Mouse (Mus musculus): ENCODE measurements around the gene Btbd10.

The Btbd10 gene

DNA sequence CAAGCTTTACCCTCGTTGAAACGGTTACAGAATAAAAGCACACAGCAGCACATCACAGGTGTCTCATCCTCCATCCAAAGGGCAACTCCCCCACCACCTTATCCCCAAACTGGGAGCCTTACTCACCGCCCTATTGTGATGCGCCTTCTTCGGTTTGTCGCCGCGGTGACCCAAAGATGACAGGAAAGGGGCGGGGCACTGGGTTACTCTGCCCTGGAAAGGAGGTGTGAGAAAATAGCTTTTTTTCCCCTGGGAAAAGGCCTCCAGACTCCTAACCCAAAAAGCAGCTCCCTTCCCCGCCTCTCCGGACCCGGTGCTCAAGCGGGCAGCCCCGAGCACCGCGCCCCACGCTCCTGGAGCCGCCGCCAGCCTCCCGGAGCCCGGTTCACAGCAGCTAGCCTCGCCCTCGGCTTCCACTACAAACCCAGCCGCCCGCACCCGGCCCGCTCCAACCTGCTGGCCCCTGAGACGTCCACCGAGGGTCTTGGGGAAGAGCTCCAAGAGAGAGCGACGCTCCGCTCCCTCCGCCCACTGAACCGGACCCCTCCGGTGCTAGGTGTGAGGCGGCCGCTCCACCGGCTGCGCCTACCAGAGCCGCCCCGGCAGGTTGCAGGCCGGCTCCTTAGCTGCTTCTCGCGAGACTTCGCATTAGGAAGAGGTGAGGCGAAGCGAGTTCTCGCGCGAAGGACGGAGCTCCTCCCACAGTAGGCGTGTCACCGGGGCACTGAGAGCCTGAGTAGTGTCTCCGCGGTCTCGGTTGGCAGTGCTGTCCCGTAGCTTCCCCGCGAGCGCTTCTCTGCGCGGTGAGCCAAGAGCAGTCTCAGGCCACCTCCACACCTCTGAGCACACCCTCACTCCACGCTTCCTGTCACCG lies at the start of gene Btbd10:
TSS of gene Btbd10 (minus strand) at position 647 of the 874 bp plus-strand sequence.
- peak; percentile 100 for DNase-seq

DNA sequence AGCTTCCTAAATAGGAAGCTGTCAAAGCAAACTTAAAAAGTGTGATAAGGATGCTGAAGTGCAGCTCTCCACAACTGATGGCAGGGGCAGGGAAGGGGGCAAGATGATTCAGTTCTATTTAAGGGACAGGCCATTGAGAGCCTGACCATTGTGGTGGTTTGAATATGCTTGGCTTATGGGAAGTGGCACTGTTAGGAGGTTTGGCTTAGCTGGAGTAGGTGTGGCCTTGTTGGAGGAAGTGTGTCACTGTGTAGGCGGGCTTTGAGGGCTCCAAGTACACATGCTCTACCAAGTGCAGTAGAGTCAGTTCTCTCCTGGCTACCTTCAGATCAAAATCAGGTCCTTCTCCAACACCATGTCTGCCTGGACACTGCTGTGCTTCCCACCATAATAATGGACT lies 47.3 kb upstream of the Btbd10 start:
- no peak for DNase-seq

DNA sequence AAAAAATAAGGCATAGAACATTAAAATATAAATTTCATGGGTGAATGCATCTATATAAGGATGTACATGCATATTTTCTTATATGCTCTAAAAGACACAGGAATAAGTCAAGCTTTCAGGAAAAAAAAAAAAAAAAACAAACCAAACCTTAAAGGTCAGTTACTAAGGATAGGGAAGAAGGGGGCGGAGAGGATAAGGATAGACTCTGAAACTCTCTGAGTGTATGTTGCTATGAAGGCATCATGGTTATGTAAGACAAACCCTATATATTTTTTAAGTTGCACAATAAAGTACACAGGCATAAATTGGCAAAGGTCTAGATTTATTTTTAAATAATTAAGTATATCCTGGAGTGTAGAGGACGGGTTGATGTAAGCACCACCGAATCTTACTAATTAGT lies 46.1 kb upstream of the Btbd10 start:
- DNase-seq: no peak

DNA sequence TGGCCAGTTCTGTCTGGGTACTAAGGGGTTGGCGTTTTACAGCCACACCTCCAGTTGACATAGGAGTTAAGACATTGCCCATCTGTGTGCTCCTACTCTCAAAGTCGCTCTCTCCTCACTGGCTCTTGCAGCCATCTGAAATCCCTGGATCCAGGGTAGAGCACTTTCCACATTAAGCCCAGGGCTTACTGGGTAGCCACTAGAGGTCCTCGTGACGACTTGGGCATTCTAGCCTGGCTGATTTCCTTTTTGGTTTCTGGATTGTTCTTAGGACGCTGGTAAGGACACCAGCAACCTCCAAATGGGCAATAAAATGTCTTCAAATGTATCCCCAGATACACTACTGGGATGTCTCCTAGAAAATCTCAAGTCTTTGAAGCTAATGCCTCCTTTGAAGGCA lies 39.5 kb upstream of the Btbd10 start:
- DNase-seq: peak; percentile 3

DNA sequence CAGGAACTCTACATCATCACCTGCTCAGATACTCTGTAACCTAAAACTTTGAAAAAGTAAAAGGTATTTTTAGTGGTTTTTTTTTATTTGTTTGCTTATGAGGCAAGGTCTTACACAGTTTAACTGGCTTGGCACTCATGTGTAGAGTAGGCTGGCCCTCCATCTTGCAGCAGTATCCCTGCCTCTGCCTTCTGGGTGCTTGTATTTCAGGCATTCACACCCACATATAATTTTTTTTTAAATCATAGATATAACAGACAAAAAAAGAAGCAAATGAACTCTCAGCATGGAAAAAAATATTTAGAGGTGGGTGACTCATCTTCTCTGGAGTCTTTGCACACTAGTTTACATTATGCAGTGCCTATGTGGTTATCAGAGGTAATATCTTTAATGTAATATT lies 28.9 kb upstream of the Btbd10 start:
- DNase-seq: no peak

DNA sequence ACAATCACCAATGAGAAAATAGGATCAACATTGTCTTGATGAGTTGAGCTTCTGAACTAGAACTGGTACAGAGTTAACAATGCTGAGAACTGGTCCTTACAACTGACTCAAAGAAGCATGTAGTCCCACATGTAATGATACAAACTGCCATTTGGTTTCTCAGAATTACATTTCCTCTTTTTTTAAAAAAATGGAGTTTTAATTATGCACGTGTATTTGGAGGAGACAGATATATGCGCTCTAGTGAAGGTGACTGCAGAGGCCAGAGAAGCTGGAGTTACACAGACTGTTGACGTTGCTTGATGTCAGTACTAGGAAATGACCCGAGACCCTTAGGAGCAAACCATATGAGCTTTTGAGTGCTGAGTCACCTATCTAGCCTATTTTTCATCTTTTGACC lies 27.5 kb upstream of the Btbd10 start:
- no peak for DNase-seq

DNA sequence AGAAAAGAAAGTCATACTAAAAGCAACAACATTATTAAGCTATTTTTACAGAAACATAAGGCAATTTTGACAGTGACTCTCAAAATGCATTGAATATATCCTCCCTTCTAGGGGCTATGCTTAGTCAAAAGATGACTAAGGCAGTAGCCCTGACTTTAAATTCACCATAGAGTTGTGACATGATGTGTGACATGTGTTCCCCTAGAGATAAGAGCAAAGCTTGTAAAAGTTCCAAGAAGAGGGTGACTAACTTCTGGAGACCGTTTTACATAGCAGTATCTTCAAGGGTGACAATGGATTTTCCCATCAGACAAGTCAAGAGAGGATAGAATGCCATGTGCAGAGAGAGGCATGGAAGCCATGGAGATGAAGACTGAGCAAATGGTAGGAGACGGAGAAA lies 22.4 kb upstream of the Btbd10 start:
- DNase-seq: no peak

DNA sequence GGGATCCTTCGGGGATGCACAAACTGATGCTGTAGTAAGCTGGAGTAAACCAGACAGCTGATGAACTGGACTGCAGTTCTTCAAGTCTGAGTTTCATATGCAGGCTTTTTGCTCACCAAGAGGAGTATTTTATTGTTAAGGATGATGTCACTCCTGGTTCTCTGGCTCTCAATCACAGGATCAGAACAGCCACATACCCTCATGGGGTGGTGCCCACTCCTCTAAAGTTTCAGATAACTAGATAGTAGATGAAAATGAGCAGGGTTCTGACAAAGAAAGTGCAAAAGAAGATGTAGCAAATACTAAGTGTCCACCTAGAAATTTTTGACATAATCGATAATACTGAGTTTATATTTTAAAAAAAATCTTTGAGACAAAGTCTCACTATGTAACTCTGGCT lies 19.3 kb upstream of the Btbd10 start, which contains the start of gene Pth:
TSS of gene Pth (minus strand) at position 101 of the 400 bp plus-strand sequence.
- no peak for DNase-seq

DNA sequence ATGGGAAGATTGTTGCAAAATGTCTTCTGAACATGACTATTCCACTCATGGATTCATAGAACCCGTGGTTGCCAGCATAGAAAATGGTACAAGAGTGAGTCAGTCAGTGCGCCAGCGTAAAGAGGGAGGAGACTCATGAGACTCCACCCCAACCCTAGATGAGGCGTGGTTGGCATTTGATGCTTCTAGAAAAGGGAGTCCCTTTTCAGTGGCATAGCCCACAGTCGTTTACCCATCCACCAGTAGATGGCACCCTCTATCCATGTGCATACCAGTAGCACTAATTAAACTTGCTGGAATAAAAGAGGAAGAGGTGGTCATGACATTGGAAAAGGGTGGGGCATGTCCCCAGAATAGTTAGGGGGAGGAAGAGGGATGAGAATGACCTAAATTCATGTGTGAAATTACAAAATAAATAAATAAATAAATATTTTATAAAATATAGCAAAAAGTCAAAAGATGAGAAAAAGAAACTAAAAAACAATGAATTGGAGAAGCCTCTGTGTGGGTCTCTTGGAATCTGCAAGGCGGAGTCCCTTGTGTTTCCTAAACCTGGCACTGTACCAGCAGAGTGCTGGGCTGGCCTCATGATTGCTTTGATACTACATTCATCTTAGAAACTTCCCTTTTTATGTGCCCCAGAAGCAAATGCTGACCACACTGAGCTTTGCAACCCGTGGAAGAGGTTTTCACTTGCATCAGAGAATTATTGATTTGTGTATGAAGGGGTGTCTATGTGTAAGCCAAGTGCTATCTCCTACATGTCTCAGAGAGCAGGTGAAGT lies 8.9 kb upstream of the Btbd10 start:
- DNase-seq: peak; percentile 92

DNA sequence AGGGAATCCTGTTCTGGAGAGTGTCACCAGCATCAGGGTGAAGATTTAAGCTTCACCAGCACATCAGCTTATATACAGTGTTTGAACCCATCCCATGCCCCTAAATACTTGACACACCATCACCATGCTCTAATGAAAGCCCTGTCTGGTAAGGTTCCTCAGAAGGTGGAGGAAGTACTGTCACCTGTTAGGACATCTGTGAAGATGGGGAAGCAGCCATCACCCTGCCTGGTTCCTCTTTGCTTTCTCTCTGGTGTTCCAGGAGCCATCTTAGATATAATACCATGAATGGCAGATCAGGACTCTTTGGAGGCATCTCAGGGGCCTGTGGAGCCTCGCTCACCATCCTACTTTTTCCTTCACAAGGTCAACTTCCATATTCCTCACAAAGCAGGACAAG lies 3.5 kb upstream of the Btbd10 start:
- no peak for DNase-seq

DNA sequence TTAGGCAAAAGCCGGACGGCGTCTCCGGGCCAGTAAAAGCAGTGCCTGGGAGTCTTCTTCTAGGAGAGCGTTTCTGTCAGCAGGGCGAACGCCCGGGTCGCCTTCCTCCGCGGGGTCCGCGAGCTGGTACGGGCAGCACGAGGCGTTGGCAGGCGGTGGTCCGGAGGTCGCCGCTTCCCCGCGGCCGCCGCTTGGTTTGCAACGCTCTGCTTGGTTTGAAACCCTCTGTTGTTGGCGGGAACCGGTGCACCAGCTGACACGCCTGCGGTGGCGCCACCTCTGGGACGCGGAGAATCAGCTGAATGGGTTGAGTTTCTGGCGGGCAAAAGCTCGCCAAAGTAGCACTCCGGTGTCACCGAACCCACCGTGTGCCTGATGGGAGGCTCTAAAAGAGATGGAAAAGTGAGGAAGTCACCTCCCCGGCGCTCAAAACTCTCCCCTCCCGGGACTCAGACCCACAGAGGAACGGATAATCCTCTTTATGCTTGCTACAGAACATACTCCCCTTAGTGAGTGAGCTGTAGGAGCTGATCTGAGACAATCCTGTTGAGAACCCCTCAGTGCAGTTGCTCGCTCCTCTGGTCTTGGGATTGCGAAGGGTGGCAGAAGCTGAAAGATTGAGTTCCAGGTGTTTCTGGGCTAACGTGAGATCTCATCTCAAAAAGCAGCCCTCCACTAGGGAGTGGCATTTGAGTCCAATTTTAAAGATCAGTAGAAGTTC lies 588 bp upstream of the Btbd10 start:
- DNase-seq: peak; percentile 84

DNA sequence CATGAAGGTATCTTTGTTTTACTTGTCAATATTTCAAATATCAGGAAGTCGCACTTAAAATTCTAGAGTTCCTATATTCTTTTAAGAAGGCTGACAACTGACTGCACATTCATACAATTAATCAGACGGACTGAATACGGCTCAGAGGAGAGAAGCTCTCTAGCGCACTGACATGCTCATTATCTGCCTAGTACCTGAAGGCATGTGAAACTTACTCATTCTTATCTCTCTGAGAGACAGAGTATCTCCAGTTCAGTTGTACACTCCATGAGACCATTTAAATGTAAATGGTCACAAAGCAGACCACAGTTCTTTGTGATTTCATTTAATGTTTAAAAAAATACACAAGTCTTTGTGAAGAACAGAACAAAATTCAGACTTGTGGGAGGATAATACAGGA lies 1.8 kb downstream of the Btbd10 start:
- no peak for DNase-seq

DNA sequence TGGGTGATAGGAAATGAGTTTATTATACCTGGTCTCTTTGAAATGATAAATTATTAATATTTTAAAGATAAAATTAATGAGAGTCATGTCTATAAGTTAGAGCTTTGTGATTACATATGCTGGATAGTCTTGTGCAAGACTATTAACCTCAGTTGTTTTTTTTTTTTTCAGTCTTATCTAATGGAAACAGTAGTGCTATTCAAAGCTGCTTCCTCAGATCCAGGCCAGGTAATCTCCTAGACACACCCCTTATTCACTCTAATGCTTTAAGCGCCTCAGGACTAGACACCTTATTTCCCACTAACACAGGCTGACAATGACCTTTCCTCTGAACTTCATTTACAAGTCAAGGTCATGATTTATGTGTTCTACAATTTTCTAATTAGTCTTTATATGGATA lies 20.1 kb downstream of the Btbd10 start:
- no peak for DNase-seq

DNA sequence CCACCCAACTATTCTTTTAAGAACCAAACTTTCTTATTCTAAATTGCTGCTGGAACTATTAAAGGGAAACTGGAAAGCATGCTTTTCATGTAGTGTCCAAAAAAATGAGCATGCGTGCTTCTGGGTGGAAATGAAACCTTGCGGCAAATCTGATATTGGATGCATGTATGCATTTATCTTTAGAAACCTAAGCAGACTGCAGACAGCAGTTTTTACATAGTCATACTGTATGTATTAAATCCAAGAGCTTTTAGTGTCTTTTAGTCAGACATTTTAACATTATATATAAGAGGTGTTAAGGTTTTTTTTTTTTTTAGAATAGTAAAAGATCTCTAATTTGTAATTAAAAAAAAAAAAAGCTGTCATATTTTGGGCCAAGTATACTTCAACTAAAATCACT lies 21.5 kb downstream of the Btbd10 start:
- DNase-seq: no peak

DNA sequence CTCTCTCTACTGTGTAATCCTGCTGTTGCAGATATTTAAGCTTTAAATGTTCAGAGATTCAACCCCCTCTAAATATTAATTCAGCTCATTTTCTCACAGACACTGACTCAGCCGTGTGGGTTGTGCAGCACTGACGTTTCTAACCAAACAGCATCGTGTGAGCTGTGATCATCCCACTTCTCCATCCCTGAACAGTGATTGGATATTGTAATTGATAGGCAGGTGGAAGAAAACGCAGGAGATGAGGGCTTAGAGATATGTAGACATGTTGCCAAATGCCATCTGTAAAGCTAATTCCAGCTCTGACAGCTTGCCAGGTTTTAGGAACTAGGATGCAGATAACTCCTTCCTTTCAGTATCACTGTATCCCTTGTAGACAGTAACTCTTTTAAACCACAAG lies 21.9 kb downstream of the Btbd10 start:
- DNase-seq: no peak

DNA sequence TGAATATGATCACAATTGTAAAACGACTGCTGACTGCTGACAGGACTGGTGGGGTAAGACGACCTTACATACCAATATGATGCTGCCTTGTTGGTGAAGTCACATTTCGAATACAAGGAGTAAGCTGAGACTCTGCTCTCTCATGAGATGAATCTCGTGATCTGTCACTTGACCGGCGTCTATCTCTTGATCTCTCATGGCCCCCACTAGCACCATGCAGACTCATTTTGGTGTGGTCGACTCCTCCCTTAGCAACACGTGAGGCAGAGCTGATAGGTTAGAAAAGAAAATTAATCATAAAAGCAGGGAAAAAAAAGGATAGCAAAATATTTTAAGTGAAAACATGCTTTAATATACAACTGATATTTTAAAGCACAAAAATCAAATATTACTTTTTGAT lies 33.9 kb downstream of the Btbd10 start:
- no peak for DNase-seq

DNA sequence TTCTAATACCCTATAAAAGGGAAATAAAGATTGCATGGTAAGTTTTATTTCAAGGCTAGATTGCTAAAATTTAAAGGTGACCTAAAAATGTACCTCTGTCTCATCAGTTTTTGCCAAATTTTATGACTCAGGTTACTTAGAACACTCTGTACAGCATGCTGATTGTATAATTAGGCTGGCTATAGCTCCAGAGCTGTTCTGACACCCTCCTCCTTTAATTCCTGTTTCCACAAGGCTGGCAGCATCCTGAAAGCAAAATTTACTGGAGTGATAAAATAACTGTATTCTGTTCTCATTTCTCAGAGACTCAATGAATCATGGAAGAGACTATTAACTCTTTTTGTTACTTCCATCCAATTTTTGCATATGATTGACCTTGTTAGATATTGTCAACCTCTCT lies 35.2 kb downstream of the Btbd10 start:
- DNase-seq: no peak

DNA sequence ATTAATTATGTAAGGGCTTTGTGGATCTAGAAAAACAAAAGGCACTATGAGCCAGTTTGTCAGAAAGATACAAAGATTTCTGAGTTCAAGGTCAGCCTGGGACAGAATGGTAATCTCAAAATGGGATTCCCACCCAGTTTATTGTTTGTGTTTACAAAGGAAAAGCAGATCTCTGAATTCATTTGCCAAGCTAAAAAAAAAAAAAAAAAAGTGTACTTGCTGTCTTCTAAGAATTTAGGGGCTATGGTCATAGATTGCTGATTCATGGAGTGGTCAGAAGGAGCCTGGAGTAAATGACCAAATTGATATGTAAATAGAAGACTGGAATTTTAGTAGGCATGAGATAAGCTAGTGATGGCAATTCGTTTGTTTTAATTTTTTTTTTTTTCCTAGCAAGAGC lies 49.1 kb downstream of the Btbd10 start:
- DNase-seq: no peak

DNA sequence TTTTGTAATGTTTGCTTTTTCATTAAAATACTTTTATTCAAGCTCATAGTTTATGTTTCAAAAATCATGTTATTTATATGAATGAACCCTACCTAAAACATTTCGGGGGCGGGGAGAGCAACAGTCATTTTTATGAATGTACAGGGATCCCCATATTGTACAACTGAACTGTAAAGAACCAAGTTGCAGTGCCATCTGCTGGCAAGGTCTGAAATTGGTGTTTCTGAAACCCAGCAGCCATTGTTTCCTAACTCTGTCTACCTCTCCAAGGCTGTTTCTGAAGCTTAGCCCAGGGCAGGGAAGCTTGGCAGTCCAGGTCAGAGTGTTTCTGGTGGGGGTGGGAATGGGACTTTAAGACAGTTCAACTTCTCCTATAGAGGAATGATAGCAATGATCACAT lies 57.4 kb downstream of the Btbd10 start:
- DNase-seq: peak; percentile 68

DNA sequence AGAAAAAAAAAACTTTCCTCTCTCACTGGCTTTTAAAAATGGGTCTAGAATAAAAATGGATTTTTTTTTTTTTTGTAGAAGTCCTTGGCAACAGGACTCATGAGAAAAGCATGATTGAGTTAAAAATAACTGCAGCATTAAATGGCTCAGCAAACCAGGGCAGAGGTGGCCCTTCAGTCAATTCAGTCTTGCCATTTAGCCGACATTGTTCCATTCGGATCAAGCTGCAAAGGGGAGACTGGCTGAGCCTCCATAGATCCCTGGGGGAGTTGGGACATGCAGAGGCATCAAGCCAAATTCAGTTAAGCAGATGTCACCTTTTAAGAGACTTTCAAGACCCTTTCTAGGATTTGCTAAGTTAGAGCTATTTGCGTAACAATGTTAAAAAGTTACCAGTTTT lies 59.1 kb downstream of the Btbd10 start:
- no peak for DNase-seq

DNA sequence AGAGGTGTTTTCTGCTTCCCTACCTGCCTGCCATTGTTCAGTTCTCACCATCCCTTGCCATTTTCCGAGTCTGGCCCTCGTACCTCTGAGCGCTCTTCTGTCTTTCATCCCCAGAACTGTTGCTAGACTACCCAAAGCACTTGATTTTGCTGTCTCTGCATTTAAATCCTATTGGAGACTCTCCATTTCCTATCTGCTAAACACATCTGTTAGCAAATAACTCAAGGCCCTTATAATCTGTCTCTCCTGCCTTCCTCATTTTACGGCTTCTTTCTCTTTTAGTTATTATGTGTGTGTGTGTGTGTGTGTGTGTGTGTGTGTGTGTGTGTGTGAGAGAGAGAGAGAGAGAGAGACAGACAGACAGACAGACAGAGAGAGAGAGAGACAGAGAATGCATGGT lies 71.4 kb downstream of the Btbd10 start:
- no peak for DNase-seq

DNA sequence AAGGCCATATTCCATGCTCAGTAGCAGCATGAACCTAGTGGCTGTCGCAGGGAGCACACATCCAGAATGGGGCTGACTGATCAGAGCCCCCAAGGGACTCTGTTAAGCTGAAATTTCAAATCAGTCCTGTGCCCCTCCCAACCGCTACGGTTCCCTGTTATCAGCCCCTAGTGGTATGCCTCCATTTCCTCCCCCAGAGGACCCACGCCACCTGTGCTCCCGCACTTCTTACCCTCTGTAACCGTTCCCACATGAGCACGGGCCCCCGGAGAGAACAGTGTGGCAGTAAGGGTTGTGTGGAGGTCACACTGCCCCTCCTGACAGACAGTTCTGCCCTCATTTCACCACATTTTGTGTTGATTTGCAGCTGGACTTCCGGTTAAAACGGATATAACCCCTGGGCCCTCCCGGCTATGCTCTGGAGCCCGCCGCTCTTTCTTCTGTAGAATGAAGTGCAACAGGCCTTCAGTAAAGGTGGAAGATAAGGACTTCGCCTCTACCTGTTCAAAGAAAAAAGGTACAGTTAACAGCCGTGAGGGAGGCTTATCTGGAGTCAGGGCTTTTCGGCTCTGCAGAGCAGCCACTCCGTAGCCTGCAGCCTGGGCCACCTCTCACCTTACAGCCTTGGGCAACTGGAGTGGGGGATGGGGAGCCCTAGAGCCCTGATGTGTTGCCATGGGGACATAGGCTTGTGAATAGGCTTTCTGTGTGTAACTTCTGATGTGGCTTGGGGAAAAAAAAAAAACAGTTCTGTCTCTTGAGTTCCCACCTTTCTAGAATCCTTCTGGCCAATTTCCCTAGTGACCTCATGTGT lies 73.9 kb downstream of the Btbd10 start:
- DNase-seq: no peak

DNA sequence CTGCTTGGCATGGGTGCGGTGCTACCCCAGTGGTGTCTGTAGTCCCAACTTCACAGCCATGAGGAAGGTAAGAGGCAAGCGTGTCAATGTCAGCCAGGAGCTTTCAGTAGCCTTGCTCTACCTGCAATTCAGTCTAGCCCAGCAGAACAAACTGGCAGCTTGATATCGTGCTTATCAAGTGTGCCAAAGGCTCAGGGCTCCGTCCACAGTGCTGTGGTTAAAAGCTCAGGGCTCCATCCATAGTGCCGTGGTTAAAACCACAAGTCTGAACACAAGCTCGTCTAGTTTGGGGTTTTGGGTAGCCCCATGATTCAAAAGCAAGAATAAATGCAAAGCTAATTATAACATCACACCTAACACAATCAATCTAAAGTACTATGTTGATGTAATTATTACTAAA lies 74.6 kb downstream of the Btbd10 start:
- DNase-seq: no peak
